Mouse (Mus musculus): ENCODE measurements at regions not wholly inside any gene's neighbourhood (a gene's known extent, or its start where the extent isn't known, plus 50 kb on each side); places are given as distances from the start of the nearest gene placed in this dataset.
A peak's percentile ranks its signal among the peaks of the same experiment; 100 is the strongest.

GRCm38 (mm10) chr3:21820051-21820598 is 256.3 kb upstream of the Tbl1xr1 start:
- DNase-seq, result peak; percentile 18

- no peak for DNase-seq
These were observed 253.8 kb upstream of the Tbl1xr1 start for GRCm38 (mm10) chr3:21822675-21823074.

DNA sequence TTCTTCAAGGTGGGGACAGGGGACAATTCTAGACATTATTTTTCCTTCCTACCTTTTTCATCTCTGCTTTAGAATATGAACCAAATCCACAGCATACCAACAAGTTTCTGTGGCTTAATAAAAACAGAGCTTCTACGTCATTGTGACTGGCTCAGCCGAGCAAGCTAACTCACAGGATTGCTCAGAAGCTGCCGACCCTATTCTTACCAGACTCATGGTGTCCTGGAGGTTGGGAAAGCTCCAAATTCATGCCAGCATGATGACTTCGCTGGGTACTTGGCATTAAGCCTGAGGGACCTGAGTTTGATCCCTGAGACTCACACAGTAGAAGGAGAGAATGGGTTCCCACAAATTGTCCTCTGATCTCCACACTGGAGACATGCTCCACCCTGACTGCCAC is 253.1 kb upstream of the Tbl1xr1 start:
- DNase-seq, result no peak

- no peak for DNase-seq
These were observed 252.2 kb upstream of the Tbl1xr1 start for GRCm38 (mm10) chr3:21824101-21824880.

DNA sequence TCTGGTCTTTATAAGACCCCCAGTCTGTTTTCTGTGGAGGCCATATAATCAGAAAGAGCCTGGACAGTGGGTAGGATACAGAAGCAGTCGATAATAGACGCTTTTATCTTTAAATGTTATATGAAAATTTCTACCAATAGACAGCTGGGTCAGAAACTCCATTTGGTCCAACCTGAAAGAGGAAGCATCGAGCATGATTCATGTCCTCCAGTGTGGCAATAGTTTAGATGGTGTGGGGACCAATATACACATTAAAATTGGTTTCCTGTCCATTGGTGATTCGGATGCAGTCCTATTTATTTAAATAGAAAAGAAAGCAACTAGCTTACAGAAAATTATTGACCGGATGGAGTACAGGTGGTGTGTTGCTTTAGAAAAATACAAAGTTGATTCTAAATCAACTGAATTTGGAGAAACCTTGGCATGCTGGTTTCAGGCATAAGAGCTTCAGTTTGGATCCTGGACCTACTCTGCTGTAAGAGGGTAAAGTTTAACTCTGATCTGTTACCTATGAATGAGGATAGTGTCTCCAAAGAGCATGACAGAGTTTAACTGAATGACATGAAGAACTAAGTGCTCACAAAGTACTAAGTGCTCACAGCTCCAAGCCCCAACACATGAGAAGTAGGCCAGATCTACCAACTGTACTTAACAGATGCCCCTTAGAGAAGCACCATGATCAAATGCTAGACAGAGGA is 251.4 kb upstream of the Tbl1xr1 start:
- no peak for DNase-seq

GRCm38 (mm10) chr3:21827656-21828055 is 248.8 kb upstream of the Tbl1xr1 start:
- DNase-seq, result no peak

GRCm38 (mm10) chr3:21833111-21833510 is 243.3 kb upstream of the Tbl1xr1 start:
- DNase-seq, result no peak

GRCm38 (mm10) chr3:21835526-21835925 is 240.9 kb upstream of the Tbl1xr1 start:
- peak; percentile 43 for DNase-seq

- DNase-seq, result no peak
These were observed 239.0 kb upstream of the Tbl1xr1 start for GRCm38 (mm10) chr3:21837297-21837946.

- no peak for DNase-seq
These were observed 235.5 kb upstream of the Tbl1xr1 start for GRCm38 (mm10) chr3:21840751-21841488.

GRCm38 (mm10) chr3:21841506-21841905 is 234.9 kb upstream of the Tbl1xr1 start:
- no peak for DNase-seq

GRCm38 (mm10) chr3:21842545-21843291 is 233.7 kb upstream of the Tbl1xr1 start:
- peak; percentile 38 for DNase-seq

- peak; percentile 40 for DNase-seq
These were observed 233.1 kb upstream of the Tbl1xr1 start for GRCm38 (mm10) chr3:21843292-21843852.

- no peak for DNase-seq
These were observed 226.6 kb upstream of the Tbl1xr1 start for GRCm38 (mm10) chr3:21849831-21850230.

DNA sequence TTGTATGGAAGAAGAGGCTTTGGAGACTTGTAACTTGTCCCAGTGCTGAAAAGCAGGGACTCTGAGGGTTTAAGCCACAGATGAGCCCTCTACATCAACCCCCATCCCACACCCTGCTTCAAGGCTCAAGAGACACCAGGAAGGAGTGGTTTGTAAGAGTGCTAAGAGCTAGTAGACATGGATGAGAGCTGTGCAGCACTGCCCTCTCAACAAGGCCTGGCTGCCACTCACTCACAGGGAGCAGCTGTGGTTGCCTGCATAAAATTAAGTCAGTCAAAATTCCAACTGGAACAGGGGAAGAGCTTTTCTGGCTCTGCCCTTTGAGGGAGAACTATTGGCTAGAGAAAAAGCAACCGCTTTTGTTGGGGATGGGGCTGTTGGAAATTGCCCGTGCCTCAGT is 225.5 kb upstream of the Tbl1xr1 start:
- DNase-seq, result no peak

- no peak for DNase-seq
These were observed 222.1 kb upstream of the Tbl1xr1 start for GRCm38 (mm10) chr3:21854340-21854739.

DNA sequence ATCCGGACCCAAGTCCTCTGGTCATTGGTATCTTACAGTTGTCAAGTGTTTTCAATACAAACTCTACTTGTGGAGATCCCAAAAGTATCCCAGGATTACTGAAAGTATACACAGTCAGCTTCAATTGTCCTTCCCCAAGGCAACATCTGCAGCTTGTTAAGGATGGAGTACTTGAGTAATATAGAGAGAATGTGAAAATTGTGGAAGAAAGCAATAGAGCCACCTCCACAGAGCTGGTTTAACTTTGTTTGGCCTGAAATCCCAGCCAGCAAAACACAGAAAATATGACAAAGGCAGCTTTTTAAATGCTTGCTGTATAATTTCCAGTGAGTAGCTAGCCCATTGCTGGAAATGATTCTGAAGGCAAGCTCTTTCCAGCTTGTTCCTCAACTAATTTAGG is 217.0 kb upstream of the Tbl1xr1 start:
- DNase-seq, result no peak

- no peak for DNase-seq
These were observed 215.4 kb upstream of the Tbl1xr1 start for GRCm38 (mm10) chr3:21860915-21861635.

- no peak for DNase-seq
These were observed 214.8 kb upstream of the Tbl1xr1 start for GRCm38 (mm10) chr3:21861636-21861970.

DNA sequence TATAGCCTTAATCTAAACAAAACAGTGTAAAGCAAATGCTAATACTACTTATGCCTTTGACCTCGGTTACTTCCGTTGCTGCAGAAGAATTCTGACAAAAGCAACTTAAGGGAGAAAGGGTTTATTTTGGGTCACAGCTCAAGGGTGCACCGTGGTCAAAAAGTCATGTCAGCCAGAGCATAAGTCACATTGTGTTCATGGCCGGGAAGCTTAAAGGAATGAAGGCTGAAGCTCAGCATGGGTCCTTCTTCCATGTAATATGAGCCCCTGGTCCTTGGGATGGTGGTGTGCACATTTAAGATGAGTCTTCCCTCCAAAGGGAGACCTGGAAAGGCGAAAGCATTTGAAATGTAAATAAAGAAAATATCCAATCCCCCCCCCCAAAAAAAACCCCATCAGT is 212.1 kb upstream of the Tbl1xr1 start:
- DNase-seq, result no peak

- DNase-seq, result no peak
These were observed 210.6 kb upstream of the Tbl1xr1 start for GRCm38 (mm10) chr3:21865856-21866255.
